Mouse (Mus musculus) olfactory bulb, adult 2 months (tissue): ENCODE measurements around the gene Cyp2c39.

Source experiments
- CTCF ChIP-seq: fragments of 200-500 bp; IDR thresholded peaks from 2 replicates; pipeline ENCODE4 v1.5.1; 2012; ENCODE audit warnings: low read depth, mild to moderate bottlenecking, low read length, moderate library complexity; ENCODE audit not compliant: insufficient read depth
- POLR2A ChIP-seq: fragments of 200-500 bp; IDR thresholded peaks from 2 replicates; pipeline ENCODE4 v1.6.1; 2012; ENCODE audit warnings: mild to moderate bottlenecking, low read depth, low read length, moderate library complexity; ENCODE audit not compliant: insufficient read depth

DNA sequence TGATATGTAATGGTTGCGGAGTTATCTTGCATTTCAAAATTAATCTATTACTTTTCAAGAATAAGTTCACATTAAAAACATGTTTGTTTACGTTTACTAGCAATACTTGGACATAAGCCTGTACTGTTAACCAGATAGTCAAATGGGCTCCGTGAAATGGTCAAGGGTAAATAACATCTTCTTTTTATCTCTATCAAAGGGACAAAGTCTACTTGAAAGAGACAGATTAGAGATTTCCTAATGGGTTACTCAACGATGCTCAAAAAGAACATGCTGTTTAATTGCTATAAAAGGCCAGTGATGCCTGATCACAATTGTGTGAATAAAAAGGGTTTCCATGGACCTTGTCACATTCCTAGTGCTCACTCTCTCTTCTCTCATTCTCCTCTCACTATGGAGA is at the start of gene Cyp2c39:
- TF ChIP-seq POLR2A: no peak
- TF ChIP-seq CTCF: no peak
